Mouse (Mus musculus) lung, embryonic 14.5 days (tissue): Measurements from ENCODE around the gene Ogfrl1. TPM values are rescaled to one million over a fixed set of nuclear protein-coding genes. Genes with fewer than 3 reads are reported as not detected.

Experiments used
- ATAC-seq: fragments of 200-750 bp; cut with Nextera tagmentation; 2 replicates; pipeline ENCODE4 v1.8.0; 2017; ENCODE audit warnings: mild to moderate bottlenecking, moderate TSS enrichment, moderate library complexity; ENCODE audit not compliant: insufficient read depth
- DNase-seq: peaks from one replicate; pipeline ENCODE4 v3.0.0-alpha.2; 2015
- H3K27ac ChIP-seq: fragments of 300-500 bp; sonication (generic); 2 replicates; pipeline ENCODE4 v1.5.1; 2014; ENCODE audit warnings: low read depth, mild to moderate bottlenecking, moderate library complexity
- H3K27me3 ChIP-seq: fragments of 300-500 bp; sonication (generic); 2 replicates; pipeline ENCODE4 v1.6.1; 2014; ENCODE audit warnings: low read length, control low read depth; ENCODE audit not compliant: insufficient read depth
- H3K36me3 ChIP-seq: fragments of 300-500 bp; sonication (generic); 2 replicates; pipeline ENCODE4 v1.6.1; 2014; ENCODE audit warnings: control low read depth; ENCODE audit not compliant: insufficient read depth
- H3K4me1 ChIP-seq: fragments of 300-500 bp; sonication (generic); 2 replicates; pipeline ENCODE4 v1.6.1; 2014; ENCODE audit warnings: antibody characterized with exemption, control low read depth; ENCODE audit not compliant: insufficient read depth
- H3K4me2 ChIP-seq: fragments of 300-500 bp; sonication (generic); 2 replicates; pipeline ENCODE4 v1.6.1; 2014; ENCODE audit warnings: mild to moderate bottlenecking
- H3K4me3 ChIP-seq: fragments of 300-500 bp; sonication (generic); 2 replicates; pipeline ENCODE4 v1.5.1; 2014; ENCODE audit warnings: low read depth, low read length
- H3K9ac ChIP-seq: fragments of 300-500 bp; sonication (generic); 2 replicates; pipeline ENCODE4 v1.6.1; 2014
- H3K9me3 ChIP-seq: fragments of 300-500 bp; sonication (generic); 2 replicates; pipeline ENCODE4 v1.6.1; 2016; ENCODE audit warnings: low read depth, low read length, control low read depth
- CTCF ChIP-seq: IDR thresholded peaks from 2 replicates; pipeline ENCODE4 v1.5.1; 2016; ENCODE audit warnings: antibody characterized with exemption, low read depth
- WGBS: fragments of 180-500 bp; shearing (Covaris S2); extraction: QIAGEN DNeasy Blood & Tissue Kit; methylation state at CpG from one replicate; pipeline ENCODE4 v1.1.7; 2014; 5-methylcytosine and 5-hydroxymethylcytosine counted together
- polyA plus RNA-seq: library from polyadenylated mRNA; unstranded; fragments of >200 nt; fragmentation: Nextera tagmentation; extraction: Ambion mirVana; gene quantifications from 2 replicates; pipeline ENCODE4 v1.2.1, GENCODE M21; 2014

Gene Ogfrl1
- 14.2 and 15.6 TPM in 2 replicates for polyA plus RNA-seq

GRCm38 (mm10) chr1:23397623-23398022, at the start of gene Ogfrl1:
TSS of gene Ogfrl1 (minus strand) at chr1:23397772.
- Histone ChIP-seq H3K36me3 (no peaks in the 10 kb centered on the region), H3K4me1 (no peaks in the 10 kb centered on the region), H3K9me3 (no peaks in the 10 kb centered on the region), H3K4me2 (no peak within 1 kb of the TSS), H3K9ac (no peak within 1 kb of the TSS), H3K27me3 (no peaks in the 10 kb centered on the region), H3K4me3 (no peak within 1 kb of the TSS), H3K27ac (no peak within 1 kb of the TSS)
- DNase-seq (no peak), ATAC-seq (no peak)
- no peak for TF ChIP-seq CTCF
- WGBS = 81% methylated on average over 4 of the region's 4 CpGs

GRCm38 (mm10) chr1:23445736-23446424, 48.3 kb upstream of the Ogfrl1 start:
- ATAC-seq (no peak), DNase-seq (no peak)
- TF ChIP-seq CTCF = no peak
- no peaks in the 10 kb centered on the region for H3K9me3 ChIP-seq
- no peak overlapping the region for H3K9ac ChIP-seq
- 66% methylated on average over 5 of the region's 5 CpGs for WGBS
- no peaks in the 10 kb centered on the region for H3K36me3 ChIP-seq
- no peak overlapping the region for H3K27ac ChIP-seq
- no peaks in the 10 kb centered on the region for H3K27me3 ChIP-seq
- H3K4me1 ChIP-seq = no peaks in the 10 kb centered on the region
- no peak overlapping the region for H3K4me3 ChIP-seq
- no peak overlapping the region for H3K4me2 ChIP-seq

GRCm38 (mm10) chr1:23433612-23434011, 36.0 kb upstream of the Ogfrl1 start:
- no peaks in the 10 kb centered on the region for H3K36me3 ChIP-seq
- TF ChIP-seq CTCF = no peak
- H3K4me1 ChIP-seq = no peaks in the 10 kb centered on the region
- no peaks in the 10 kb centered on the region for H3K9me3 ChIP-seq
- H3K27ac ChIP-seq = no peak overlapping the region
- H3K4me2 ChIP-seq = no peak overlapping the region
- no peak overlapping the region for H3K9ac ChIP-seq
- DNase-seq = peak; percentile 14
- WGBS = 67% methylated on average over 3 of the region's 3 CpGs
- H3K27me3 ChIP-seq = no peaks in the 10 kb centered on the region
- no peak overlapping the region for H3K4me3 ChIP-seq
- ATAC-seq = no peak

GRCm38 (mm10) chr1:23426447-23426846, 28.9 kb upstream of the Ogfrl1 start:
- no peak for TF ChIP-seq CTCF
- DNase-seq (no peak), ATAC-seq (no peak)
- H3K27ac ChIP-seq = no peak overlapping the region
- H3K4me3 ChIP-seq = no peak overlapping the region
- WGBS = 81% methylated on average over 2 of the region's 2 CpGs
- no peaks in the 10 kb centered on the region for H3K36me3 ChIP-seq
- H3K4me2 ChIP-seq = no peak overlapping the region
- H3K27me3 ChIP-seq = no peaks in the 10 kb centered on the region
- no peaks in the 10 kb centered on the region for H3K9me3 ChIP-seq
- no peak overlapping the region for H3K9ac ChIP-seq
- H3K4me1 ChIP-seq = no peaks in the 10 kb centered on the region

GRCm38 (mm10) chr1:23418941-23419340, 21.4 kb upstream of the Ogfrl1 start:
- peaks cover 3% of the 10 kb centered on the region; the same call in 1 of the 2 replicates for H3K4me1 ChIP-seq
- H3K9me3 ChIP-seq = no peaks in the 10 kb centered on the region
- ATAC-seq (no peak), DNase-seq (no peak)
- H3K27ac ChIP-seq = no peak overlapping the region
- no peaks in the 10 kb centered on the region for H3K27me3 ChIP-seq
- H3K9ac ChIP-seq = no peak overlapping the region
- TF ChIP-seq CTCF = no peak
- H3K4me3 ChIP-seq = no peak overlapping the region
- no peaks in the 10 kb centered on the region for H3K36me3 ChIP-seq
- H3K4me2 ChIP-seq = no peak overlapping the region
- 83% methylated on average over 1 of the region's 1 CpGs for WGBS

- Histone ChIP-seq H3K27ac (no peak overlapping the region), H3K9ac (no peak overlapping the region), H3K36me3 (no peaks in the 10 kb centered on the region), H3K9me3 (no peaks in the 10 kb centered on the region), H3K27me3 (no peaks in the 10 kb centered on the region), H3K4me1 (peaks cover 3% of the 10 kb centered on the region; the same call in 1 of the 2 replicates), H3K4me3 (no peak overlapping the region), H3K4me2 (no peak overlapping the region)
- TF ChIP-seq CTCF = no peak
- 29% methylated on average over 2 of the region's 2 CpGs for WGBS
- peak; percentile 96 for ATAC-seq
- peak; percentile 90 for DNase-seq
Observed at GRCm38 (mm10) chr1:23418059-23418458, 20.5 kb upstream of the Ogfrl1 start.

- H3K4me3 ChIP-seq = no peak overlapping the region
- H3K9me3 ChIP-seq = no peaks in the 10 kb centered on the region
- no peak overlapping the region for H3K27ac ChIP-seq
- no peak for TF ChIP-seq CTCF
- WGBS = 59% methylated on average over 3 of the region's 3 CpGs
- H3K9ac ChIP-seq = no peak overlapping the region
- H3K27me3 ChIP-seq = no peaks in the 10 kb centered on the region
- no peak overlapping the region for H3K4me2 ChIP-seq
- H3K36me3 ChIP-seq = no peaks in the 10 kb centered on the region
- peaks cover 3% of the 10 kb centered on the region; the same call in 1 of the 2 replicates for H3K4me1 ChIP-seq
- DNase-seq (no peak), ATAC-seq (no peak)
Observed at GRCm38 (mm10) chr1:23417562-23417961, 20.0 kb upstream of the Ogfrl1 start.

- TF ChIP-seq CTCF = no peak
- Histone ChIP-seq H3K27me3 (no peaks in the 10 kb centered on the region), H3K9ac (no peak overlapping the region), H3K36me3 (no peaks in the 10 kb centered on the region), H3K4me3 (no peak overlapping the region), H3K4me2 (no peak overlapping the region), H3K27ac (no peak overlapping the region), H3K9me3 (no peaks in the 10 kb centered on the region), H3K4me1 (no peaks in the 10 kb centered on the region)
- ATAC-seq (no peak), DNase-seq (no peak)
- 85% methylated on average over 5 of the region's 5 CpGs for WGBS
Observed at GRCm38 (mm10) chr1:23411533-23411932, 14.0 kb upstream of the Ogfrl1 start.
